Mouse (Mus musculus) small intestine, adult 2 months (tissue): ENCODE data around the gene Anks1.

Experiments
- CTCF ChIP-seq: fragments of 200-500 bp; IDR thresholded peaks from 2 replicates; pipeline ENCODE4 v1.5.1; 2012; ENCODE audit warnings: low read depth, mild to moderate bottlenecking, control low read depth, inconsistent platforms, low read length, moderate library complexity, mixed read lengths; ENCODE audit not compliant: insufficient replicate concordance, insufficient read length; ENCODE audit errors: extremely low read depth
- POLR2A ChIP-seq: fragments of 200-500 bp; IDR thresholded peaks from 2 replicates; pipeline ENCODE4 v1.6.1; 2012; ENCODE audit warnings: low read depth, mild to moderate bottlenecking, control low read depth, inconsistent platforms, low read length, moderate library complexity

DNA sequence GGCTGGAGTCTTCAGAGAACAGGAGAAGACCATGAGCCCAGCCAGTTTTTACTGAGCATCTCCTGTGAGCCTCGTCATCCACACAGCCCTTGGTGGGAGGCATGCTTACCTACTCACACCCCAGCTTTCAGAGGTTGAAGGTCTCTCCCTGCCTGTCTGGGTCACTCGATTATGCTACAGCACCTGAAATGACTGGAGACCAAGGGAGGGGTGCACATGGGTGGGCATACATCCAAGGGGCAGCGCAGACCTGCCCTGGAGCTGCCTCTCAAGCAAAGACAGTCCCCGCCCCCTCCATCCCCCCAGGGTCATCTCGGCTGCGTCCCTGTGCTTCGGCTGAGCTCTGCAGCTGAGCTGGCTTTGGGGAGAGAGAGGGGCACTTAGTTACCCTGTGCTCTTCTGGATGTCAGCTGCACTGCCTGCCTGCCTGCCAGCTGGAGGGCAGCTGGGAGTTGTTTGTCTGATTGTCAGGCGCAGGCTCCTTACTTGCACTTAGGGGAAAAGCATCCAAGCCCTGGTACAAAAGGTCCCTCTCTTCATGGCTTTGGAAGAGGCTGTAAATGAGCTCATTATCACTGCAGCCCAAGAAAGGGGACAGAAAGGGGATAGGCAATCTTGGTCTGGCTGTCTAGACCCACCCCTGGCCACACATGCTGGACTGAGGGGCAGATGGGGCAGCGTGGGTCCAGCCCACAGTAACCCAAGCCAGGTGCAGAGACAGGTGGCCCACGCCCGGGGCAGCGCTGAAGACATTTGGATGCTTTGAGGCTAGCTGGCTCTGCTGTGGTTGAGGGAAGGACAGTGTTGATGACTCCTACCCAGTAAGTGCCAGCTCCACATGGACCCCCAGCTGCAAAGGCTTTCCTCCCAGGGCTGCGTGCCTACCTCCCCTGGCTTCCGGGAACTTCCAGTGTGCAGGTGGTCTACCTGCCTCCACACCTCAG, 128.0 kb downstream of the Anks1 start:
- TF ChIP-seq CTCF, result no peak
- no peak for TF ChIP-seq POLR2A
